Mouse (Mus musculus) thymus, postnatal 14 days (tissue): ENCODE data around the gene Otulin.

Experiments
- DNase-seq: peaks from one replicate; pipeline ENCODE4 v3.0.0; 2021

The Otulin gene

GRCm38 (mm10) chr15:27545203-27545602 is 85.3 kb downstream of the Otulin start:
- DNase-seq: no peak

GRCm38 (mm10) chr15:27539745-27540144 is 90.7 kb downstream of the Otulin start:
- no peak for DNase-seq

- no peak for DNase-seq
These were observed 92.8 kb downstream of the Otulin start for GRCm38 (mm10) chr15:27537519-27538223.

GRCm38 (mm10) chr15:27536771-27537170 is 93.7 kb downstream of the Otulin start:
- no peak for DNase-seq

- no peak for DNase-seq
These were observed 94.3 kb downstream of the Otulin start for GRCm38 (mm10) chr15:27536186-27536585.

- DNase-seq: no peak
These were observed 94.8 kb downstream of the Otulin start for GRCm38 (mm10) chr15:27535681-27536080.

GRCm38 (mm10) chr15:27533036-27533435 is 97.5 kb downstream of the Otulin start:
- DNase-seq: no peak

GRCm38 (mm10) chr15:27530023-27530422 is 100.5 kb downstream of the Otulin start:
- DNase-seq: no peak

GRCm38 (mm10) chr15:27528896-27529295 is 101.6 kb downstream of the Otulin start:
- DNase-seq: no peak

GRCm38 (mm10) chr15:27525233-27526005 is 105.1 kb downstream of the Otulin start:
- DNase-seq: no peak

- DNase-seq: no peak
These were observed 110.6 kb downstream of the Otulin start for GRCm38 (mm10) chr15:27519857-27520256.

- peak; percentile 8 for DNase-seq
These were observed 112.5 kb downstream of the Otulin start for GRCm38 (mm10) chr15:27518026-27518425.

- no peak for DNase-seq
These were observed 113.6 kb downstream of the Otulin start for GRCm38 (mm10) chr15:27516927-27517326.

GRCm38 (mm10) chr15:27508982-27509381 is 121.5 kb downstream of the Otulin start:
- no peak for DNase-seq

- DNase-seq: no peak
These were observed 122.3 kb downstream of the Otulin start for GRCm38 (mm10) chr15:27508169-27508568.

- DNase-seq: no peak
These were observed 123.4 kb downstream of the Otulin start for GRCm38 (mm10) chr15:27506893-27507596.

- DNase-seq: no peak
These were observed 124.2 kb downstream of the Otulin start for GRCm38 (mm10) chr15:27506127-27506886.

- no peak for DNase-seq
These were observed 126.4 kb downstream of the Otulin start for GRCm38 (mm10) chr15:27503801-27504730.

GRCm38 (mm10) chr15:27503221-27503620 is 127.3 kb downstream of the Otulin start:
- DNase-seq: no peak

GRCm38 (mm10) chr15:27502338-27502737 is 128.2 kb downstream of the Otulin start:
- DNase-seq: no peak

- no peak for DNase-seq
These were observed 130.1 kb downstream of the Otulin start for GRCm38 (mm10) chr15:27500390-27500789.

- no peak for DNase-seq
These were observed 132.4 kb downstream of the Otulin start for GRCm38 (mm10) chr15:27498078-27498477.
